Mouse (Mus musculus) stomach, embryonic 16.5 days (tissue): ENCODE results near the gene Zfp385c. TPM values are rescaled to one million over a fixed set of nuclear protein-coding genes. Genes with fewer than 3 reads are reported as not detected.

Experiments
- ATAC-seq: fragments of 200-750 bp; cut with Nextera tagmentation; 2 replicates; pipeline ENCODE4 v1.8.0; 2017; ENCODE audit warnings: moderate number of reproducible peaks, moderate TSS enrichment; ENCODE audit not compliant: insufficient read depth, low FRiP score
- H3K27ac ChIP-seq: fragments of 300-500 bp; sonication (generic); 2 replicates; pipeline ENCODE4 v1.5.1; 2014; ENCODE audit warnings: low read length
- H3K27me3 ChIP-seq: fragments of 300-500 bp; sonication (generic); 2 replicates; pipeline ENCODE4 v1.6.1; 2014; ENCODE audit warnings: low read length, control low read depth, mixed read lengths; ENCODE audit not compliant: control insufficient read depth, insufficient read depth
- H3K36me3 ChIP-seq: fragments of 300-500 bp; sonication (generic); 2 replicates; pipeline ENCODE4 v1.6.1; 2014; ENCODE audit warnings: low read length; ENCODE audit not compliant: control insufficient read depth, insufficient read depth
- H3K4me1 ChIP-seq: fragments of 300-500 bp; sonication (generic); 2 replicates; pipeline ENCODE4 v1.6.1; 2014; ENCODE audit warnings: low read length, control low read depth, mixed read lengths; ENCODE audit not compliant: control insufficient read depth, insufficient read depth
- H3K4me2 ChIP-seq: fragments of 300-500 bp; sonication (generic); 2 replicates; pipeline ENCODE4 v1.6.1; 2014; ENCODE audit warnings: low read depth, low read length, mixed read lengths
- H3K4me3 ChIP-seq: fragments of 300-500 bp; sonication (generic); replicated peaks from 2 replicates; pipeline ENCODE4 v1.5.1; 2014; ENCODE audit warnings: mild to moderate bottlenecking, low read length
- H3K9ac ChIP-seq: fragments of 300-500 bp; sonication (generic); 2 replicates; pipeline ENCODE4 v1.6.1; 2014; ENCODE audit warnings: low read length
- H3K9me3 ChIP-seq: fragments of 300-500 bp; sonication (generic); replicated peaks from 2 replicates; pipeline ENCODE4 v1.6.1; 2016; ENCODE audit warnings: low read length, control low read depth; ENCODE audit not compliant: control insufficient read depth
- WGBS: fragments of 180-500 bp; shearing (Covaris S2); extraction: QIAGEN DNeasy Blood & Tissue Kit; methylation state at CpG from one replicate; pipeline ENCODE4 v1.1.7; 2014; 5-methylcytosine and 5-hydroxymethylcytosine counted together
- polyA plus RNA-seq: library from polyadenylated mRNA; unstranded; fragments of >200 nt; fragmentation: Nextera tagmentation; extraction: Ambion mirVana; gene quantifications from 2 replicates; pipeline ENCODE4 v1.2.1, GENCODE M21; 2015

The Zfp385c gene
- polyA plus RNA-seq, 1 experiment from 2014 or later = 0.27 TPM

DNA sequence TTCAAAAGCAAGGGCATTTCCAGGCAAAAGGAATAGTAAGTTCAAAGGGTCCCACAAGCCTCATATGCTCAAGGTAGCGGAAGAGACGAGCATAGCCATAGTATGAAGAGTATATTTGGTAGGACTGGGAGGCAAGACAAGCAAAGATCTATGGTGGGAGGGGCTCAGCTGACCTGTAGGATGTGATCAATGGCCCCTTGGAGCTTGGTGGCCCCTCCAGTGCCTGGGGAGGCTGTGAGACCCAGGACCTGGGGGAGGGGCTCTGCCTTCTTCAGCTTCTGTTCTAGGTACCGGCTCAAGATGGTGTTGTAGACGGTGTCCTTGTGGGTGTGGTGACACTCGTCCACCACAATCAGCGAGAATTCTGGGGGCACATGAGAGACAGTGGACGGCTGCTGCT lies 10.7 kb upstream of the Zfp385c start:
- Histone ChIP-seq H3K36me3 (peaks cover 4% of the 10 kb centered on the region; the same call in 1 of the 2 replicates), H3K9ac (0 out of 2 replicates have a peak overlapping the region, but pooled peaks have one; percentile 51), H3K27me3 (no peaks in the 10 kb centered on the region), H3K4me1 (peaks cover 6% of the 10 kb centered on the region; the same call in 1 of the 2 replicates), H3K4me3 (peak overlapping the region; percentile 35), H3K4me2 (peak overlapping the region; percentile 52), H3K27ac (no peak overlapping the region), H3K9me3 (no peaks in the 10 kb centered on the region)
- WGBS = 50% methylated on average over 7 of the region's 7 CpGs
- no peak; the same call in 1 of the 2 replicates for ATAC-seq

DNA sequence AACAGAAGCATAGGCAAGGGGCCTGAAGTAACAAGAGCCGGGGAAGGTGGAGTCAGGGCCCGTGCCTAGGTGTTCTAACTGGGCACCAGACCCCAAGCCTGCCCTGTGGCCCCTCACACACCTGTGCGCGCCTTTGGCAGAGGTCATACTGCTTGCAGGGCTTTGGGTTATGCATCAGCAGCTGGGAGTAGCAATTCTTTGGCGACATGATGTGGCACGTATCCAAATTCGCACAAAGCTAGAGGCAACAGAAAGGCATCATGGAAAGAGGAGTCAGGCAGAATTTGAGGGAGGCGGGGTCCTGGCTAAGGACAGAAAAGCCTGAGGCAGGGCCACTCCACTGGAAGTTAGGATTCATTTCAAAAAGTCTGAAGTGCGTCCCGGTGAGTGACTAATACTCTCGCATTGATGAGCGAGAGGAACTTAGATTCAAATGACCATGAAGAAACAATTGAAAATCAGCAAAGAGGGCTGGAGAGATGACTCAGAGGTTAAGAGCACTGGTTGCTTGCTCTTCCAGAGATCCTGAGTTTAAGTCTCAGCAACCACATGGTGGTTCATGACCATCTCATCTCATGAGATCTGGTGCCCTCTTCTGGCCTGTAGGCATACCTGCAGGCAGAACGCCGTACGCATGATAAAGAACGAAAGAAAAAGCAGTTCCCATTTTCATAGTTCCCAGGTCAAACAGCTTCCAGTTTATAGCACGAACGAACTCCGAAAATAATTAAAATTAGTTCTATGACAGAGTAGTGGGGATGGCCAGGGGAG lies 10.0 kb upstream of the Zfp385c start:
- H3K4me2 ChIP-seq = peak overlapping the region; percentile 52
- ATAC-seq = peak; percentile 35; the same call in 1 of the 2 replicates
- H3K9ac ChIP-seq = 0 out of 2 replicates have a peak overlapping the region, but pooled peaks have one; percentile 51
- H3K27ac ChIP-seq = no peak overlapping the region
- H3K27me3 ChIP-seq = no peaks in the 10 kb centered on the region
- peaks cover 4% of the 10 kb centered on the region; the same call in 1 of the 2 replicates for H3K36me3 ChIP-seq
- H3K4me3 ChIP-seq = peak overlapping the region; percentile 35
- peaks cover 6% of the 10 kb centered on the region; the same call in 1 of the 2 replicates for H3K4me1 ChIP-seq
- 36% methylated on average over 19 of the region's 19 CpGs for WGBS
- no peaks in the 10 kb centered on the region for H3K9me3 ChIP-seq

DNA sequence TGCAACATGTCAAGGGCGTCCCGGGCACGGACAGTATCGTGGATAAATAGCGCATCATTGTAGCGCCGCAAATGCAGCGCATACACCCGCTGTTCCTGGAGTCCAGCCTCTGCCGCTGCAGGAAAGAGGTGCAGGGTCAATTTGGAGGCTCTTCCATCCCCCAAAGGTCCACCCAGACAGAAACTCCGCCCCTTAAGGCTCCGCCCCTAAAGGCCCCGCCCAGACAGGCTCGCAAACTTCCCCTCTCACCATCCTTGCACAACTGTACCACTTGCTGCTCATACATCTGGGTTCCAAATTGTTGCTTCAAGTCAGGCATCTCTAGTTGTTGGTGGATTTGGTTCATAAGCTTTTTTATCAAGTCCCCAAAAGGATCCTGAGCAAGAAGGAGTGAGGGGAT lies 9.0 kb upstream of the Zfp385c start:
- Histone ChIP-seq H3K4me1 (peaks cover 6% of the 10 kb centered on the region; the same call in 1 of the 2 replicates), H3K9ac (peak overlapping the region; percentile 34; the same call in 1 of the 2 replicates), H3K9me3 (no peaks in the 10 kb centered on the region), H3K36me3 (peaks cover 4% of the 10 kb centered on the region; the same call in 1 of the 2 replicates), H3K4me3 (peak overlapping the region; percentile 29), H3K27ac (no peak overlapping the region), H3K4me2 (peak overlapping the region; percentile 42), H3K27me3 (no peaks in the 10 kb centered on the region)
- ATAC-seq = no peak
- WGBS = 6% methylated on average over 14 of the region's 14 CpGs

DNA sequence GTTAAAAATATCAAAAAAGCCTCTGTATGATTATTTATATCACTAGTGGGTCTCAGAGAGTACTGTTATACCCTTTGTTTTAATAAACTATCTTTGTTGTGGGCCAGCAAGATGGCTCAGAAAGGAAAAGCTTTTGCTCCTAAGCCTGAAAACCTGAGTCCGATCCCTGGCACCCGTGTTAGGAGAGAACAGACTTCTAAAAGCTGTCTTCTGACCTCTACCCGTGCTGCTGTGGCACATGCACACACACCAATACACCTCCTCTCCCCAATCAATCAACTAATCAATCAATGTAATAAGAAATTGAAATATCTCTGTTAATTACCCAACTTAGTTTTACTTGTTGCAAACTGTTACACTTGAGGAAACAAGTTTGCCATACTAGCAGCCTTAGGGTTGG lies 8.5 kb upstream of the Zfp385c start:
- Histone ChIP-seq H3K9ac (no peak overlapping the region), H3K4me2 (peak overlapping the region; percentile 42; the same call in 1 of the 2 replicates), H3K36me3 (peaks cover under 1% of the 10 kb centered on the region; the same call in 1 of the 2 replicates), H3K4me3 (peak overlapping the region; percentile 29; the same call in 1 of the 2 replicates), H3K9me3 (no peaks in the 10 kb centered on the region), H3K27me3 (no peaks in the 10 kb centered on the region), H3K27ac (no peak overlapping the region), H3K4me1 (peaks cover 6% of the 10 kb centered on the region; the same call in 1 of the 2 replicates)
- 76% methylated on average over 3 of the region's 3 CpGs for WGBS
- ATAC-seq = no peak

DNA sequence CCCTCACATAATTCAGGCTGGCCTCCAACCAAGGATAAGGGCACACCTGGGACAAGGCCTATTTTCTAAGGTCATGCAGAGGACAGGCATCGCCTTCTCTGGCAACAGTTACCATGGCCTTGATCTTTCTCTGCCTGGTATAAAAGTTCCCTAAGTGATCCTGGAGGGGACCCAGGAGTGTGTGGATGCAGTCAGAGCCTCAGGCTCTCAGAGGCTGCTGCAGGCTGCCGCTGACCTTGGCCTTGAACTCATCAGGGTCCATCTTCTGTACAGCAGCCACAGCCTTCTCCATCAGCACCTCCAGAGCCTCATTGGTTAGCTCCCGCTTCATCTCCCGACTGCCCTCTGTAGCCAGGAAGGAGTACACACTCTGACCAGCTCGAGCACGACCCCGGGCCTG lies 5.7 kb upstream of the Zfp385c start:
- H3K4me2 ChIP-seq = no peak overlapping the region
- no peak overlapping the region for H3K4me3 ChIP-seq
- H3K9ac ChIP-seq = no peak overlapping the region
- no peaks in the 10 kb centered on the region for H3K36me3 ChIP-seq
- 69% methylated on average over 7 of the region's 7 CpGs for WGBS
- no peaks in the 10 kb centered on the region for H3K9me3 ChIP-seq
- H3K4me1 ChIP-seq = peaks cover 6% of the 10 kb centered on the region; the same call in 1 of the 2 replicates
- no peak overlapping the region for H3K27ac ChIP-seq
- no peak for ATAC-seq
- H3K27me3 ChIP-seq = peaks cover 5% of the 10 kb centered on the region; the same call in 1 of the 2 replicates

DNA sequence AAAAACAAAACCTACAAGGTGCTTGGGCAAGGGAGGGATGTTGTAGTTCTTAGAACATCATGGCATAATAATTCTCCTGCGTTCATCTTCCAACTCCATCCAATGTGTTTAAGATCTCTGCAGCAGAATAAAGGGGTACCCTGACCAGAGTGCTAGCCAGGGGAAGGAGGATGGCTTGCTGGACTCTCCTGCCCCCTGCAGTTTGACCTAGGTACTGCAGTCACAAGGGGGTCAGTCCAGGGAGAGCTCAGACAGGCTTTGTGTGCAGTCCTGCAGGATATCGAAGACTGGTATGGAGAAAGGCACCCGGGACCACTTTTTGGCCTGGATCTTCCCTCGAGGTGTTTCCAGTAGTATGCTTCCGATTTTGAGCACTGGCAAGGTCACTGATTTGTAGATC lies 2.7 kb upstream of the Zfp385c start:
- Histone ChIP-seq H3K4me3 (no peak overlapping the region), H3K9ac (no peak overlapping the region), H3K27me3 (peaks cover 8% of the 10 kb centered on the region; the same call in 1 of the 2 replicates), H3K36me3 (no peaks in the 10 kb centered on the region), H3K9me3 (no peaks in the 10 kb centered on the region), H3K4me2 (no peak overlapping the region), H3K27ac (no peak overlapping the region), H3K4me1 (peaks cover 4% of the 10 kb centered on the region; the same call in 1 of the 2 replicates)
- ATAC-seq = peak; percentile 63; the same call in 1 of the 2 replicates
- 35% methylated on average over 5 of the region's 5 CpGs for whole genome bisulfite sequencing

DNA sequence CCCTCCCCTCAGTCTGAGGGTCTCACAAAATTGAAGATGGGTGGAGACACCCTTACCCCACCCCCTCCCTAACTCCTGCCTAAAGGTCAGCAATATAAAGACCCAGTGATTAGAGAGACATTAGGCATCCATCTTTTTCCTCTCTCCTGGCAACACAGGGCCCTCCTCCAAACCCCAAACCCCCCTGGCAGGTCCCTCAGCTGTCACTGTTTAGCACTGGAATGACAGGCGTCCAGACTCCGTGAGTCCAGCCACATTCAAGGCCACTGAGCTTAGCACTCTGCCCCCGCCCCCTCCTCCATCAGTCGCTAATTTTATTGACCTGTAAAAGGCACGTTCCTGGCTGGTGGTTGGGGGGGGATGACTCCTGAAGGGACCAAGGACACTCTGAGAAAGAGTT lies 899 bp upstream of the Zfp385c start:
- Histone ChIP-seq H3K4me3 (no peak overlapping the region), H3K36me3 (no peaks in the 10 kb centered on the region), H3K9ac (no peak overlapping the region), H3K4me1 (peaks cover 4% of the 10 kb centered on the region; the same call in 1 of the 2 replicates), H3K27me3 (peaks cover 8% of the 10 kb centered on the region; the same call in 1 of the 2 replicates), H3K9me3 (no peaks in the 10 kb centered on the region), H3K4me2 (no peak overlapping the region), H3K27ac (no peak overlapping the region)
- WGBS = 29% methylated on average over 5 of the region's 5 CpGs
- ATAC-seq = no peak

DNA sequence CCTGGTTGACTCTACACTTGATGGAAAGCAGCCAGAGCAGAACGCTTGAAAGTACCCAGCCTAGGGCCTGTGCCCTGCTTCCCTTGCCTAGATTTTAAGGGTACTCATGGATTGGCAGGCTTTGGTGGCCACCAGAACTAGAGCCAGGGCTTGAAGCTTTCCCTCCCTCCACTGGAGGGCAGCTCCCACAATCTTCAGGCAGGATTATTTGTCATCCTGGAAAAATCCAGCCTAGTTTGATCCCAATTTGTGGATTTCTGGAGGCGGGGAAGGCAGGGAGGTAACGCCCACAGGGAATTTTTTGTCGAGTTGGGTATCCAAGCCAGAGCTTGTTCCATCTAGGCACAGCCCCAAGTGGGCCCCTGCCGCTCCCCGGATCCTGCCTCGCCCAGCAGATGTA lies 1.9 kb downstream of the Zfp385c start:
- H3K9ac ChIP-seq = no peak overlapping the region
- H3K27me3 ChIP-seq = peaks cover 8% of the 10 kb centered on the region; the same call in 1 of the 2 replicates
- WGBS = 68% methylated on average over 7 of the region's 7 CpGs
- no peaks in the 10 kb centered on the region for H3K36me3 ChIP-seq
- no peak overlapping the region for H3K4me3 ChIP-seq
- no peak for ATAC-seq
- H3K27ac ChIP-seq = no peak overlapping the region
- no peaks in the 10 kb centered on the region for H3K9me3 ChIP-seq
- no peak overlapping the region for H3K4me2 ChIP-seq
- H3K4me1 ChIP-seq = peaks cover 4% of the 10 kb centered on the region; the same call in 1 of the 2 replicates

DNA sequence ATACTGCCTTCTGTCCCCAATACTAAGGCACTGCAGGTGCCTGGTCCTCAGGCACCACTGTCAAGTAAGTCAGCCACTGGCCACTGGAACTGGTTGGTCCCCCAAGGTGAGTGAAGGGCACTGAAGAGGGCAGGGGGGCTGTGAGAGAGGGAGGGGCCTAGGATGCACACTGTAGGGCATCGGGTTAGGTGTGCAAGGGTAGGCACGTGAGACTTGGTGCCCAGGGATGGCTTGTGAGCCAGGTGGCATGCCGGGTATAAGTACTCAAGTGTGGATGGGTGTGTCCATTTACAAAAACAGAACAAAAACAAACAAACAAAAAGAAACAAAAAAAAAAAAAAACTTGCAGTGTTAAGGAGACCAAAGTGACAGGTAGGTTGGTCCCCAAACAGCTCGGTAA lies 3.8 kb downstream of the Zfp385c start:
- WGBS = 74% methylated on average over 4 of the region's 4 CpGs
- no peak overlapping the region for H3K4me2 ChIP-seq
- peaks cover 4% of the 10 kb centered on the region; the same call in 1 of the 2 replicates for H3K4me1 ChIP-seq
- no peak for ATAC-seq
- H3K4me3 ChIP-seq = no peak overlapping the region
- no peak overlapping the region for H3K9ac ChIP-seq
- no peaks in the 10 kb centered on the region for H3K9me3 ChIP-seq
- H3K36me3 ChIP-seq = no peaks in the 10 kb centered on the region
- H3K27me3 ChIP-seq = peaks cover 8% of the 10 kb centered on the region; the same call in 1 of the 2 replicates
- no peak overlapping the region for H3K27ac ChIP-seq
